Mouse (Mus musculus): ENCODE data around the gene Ky. TPM values are rescaled to one million over a fixed set of nuclear protein-coding genes. Genes with fewer than 3 reads are reported as not detected.
A peak's percentile ranks its signal among the peaks of the same experiment; 100 is the strongest.

The Ky gene
- 0.05 and 0.20 TPM in 2 replicates for polyA plus RNA-seq (2015; fragmentation: Nextera tagmentation; extraction: Ambion mirVana)

DNA sequence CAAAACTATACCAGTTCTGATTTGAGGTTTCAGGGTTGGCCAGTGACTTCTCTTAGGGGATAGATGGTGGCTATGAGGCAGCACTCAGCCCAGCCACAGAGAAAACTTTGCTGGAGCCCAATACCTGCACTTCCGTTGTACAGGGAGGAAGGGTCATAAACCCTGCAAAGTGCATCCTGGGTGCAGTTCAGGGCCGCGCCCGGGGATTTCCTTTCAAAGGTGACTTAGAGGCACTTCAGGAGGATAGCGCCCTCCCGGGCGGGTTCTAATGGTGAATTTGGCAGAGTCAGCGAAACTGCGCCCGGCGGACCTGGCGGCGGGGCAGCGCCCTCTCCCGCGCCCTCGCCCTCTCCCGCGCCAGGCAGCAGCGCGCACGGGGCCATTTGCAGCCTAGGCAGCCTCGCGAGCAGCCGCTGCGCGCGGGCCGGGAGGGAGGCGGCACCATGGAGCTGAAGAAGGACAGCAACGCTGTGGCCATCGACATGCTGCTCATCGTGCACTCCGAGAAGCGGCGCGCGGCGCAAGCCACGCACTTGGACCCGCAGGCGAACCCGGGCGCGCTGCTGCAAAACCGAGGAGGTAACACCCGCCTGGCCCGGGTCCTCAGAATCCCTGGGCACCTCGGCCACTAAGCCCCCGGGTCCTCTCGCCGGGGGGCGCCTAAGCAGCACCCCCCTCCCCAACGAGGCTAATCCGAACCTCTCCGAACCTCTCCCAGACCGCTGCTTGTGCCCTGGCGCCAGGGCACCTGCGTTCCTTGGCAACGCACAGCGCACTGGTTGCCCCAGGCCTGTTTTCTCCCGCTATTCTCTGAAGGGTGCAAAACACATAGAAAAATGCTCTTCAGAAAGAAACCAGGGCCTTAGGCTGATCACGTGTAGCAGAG, at the start of gene Ky:
Gene Ky (plus strand): TSS at position 51 of the 886 bp plus-strand sequence.
- WGBS (ENCODE audit: insufficient replicate concordance): 3% methylated on average over 63 of the region's 63 CpGs
- H3K4me2 ChIP-seq: peak within 1 kb of the TSS; percentile 45
- ATAC-seq (ENCODE audit: insufficient read depth): no peak
- 0 out of 2 replicates have a peak within 1 kb of the TSS, but pooled peaks have one; percentile 15 for H3K4me3 ChIP-seq (replicated peaks)
- no peaks in the 10 kb centered on the region for H3K4me1 ChIP-seq (replicated peaks)
- no peaks in the 10 kb centered on the region for H3K9me3 ChIP-seq (replicated peaks)
- no peak within 1 kb of the TSS for H3K9ac ChIP-seq
- H3K27me3 ChIP-seq: peaks cover 31% of the 10 kb centered on the region
- no peaks in the 10 kb centered on the region for H3K36me3 ChIP-seq (replicated peaks)
- H3K27ac ChIP-seq (replicated peaks): no peak within 1 kb of the TSS

- WGBS (ENCODE audit: insufficient replicate concordance): 71% methylated on average over 10 of the region's 10 CpGs
- no peak overlapping the region for H3K27ac ChIP-seq (replicated peaks)
- H3K4me1 ChIP-seq (replicated peaks): no peaks in the 10 kb centered on the region
- no peak overlapping the region for H3K9ac ChIP-seq
- H3K36me3 ChIP-seq (replicated peaks): no peaks in the 10 kb centered on the region
- no peak overlapping the region for H3K4me3 ChIP-seq (replicated peaks)
- no peaks in the 10 kb centered on the region for H3K9me3 ChIP-seq (replicated peaks)
- ATAC-seq (ENCODE audit: insufficient read depth): no peak
- H3K4me2 ChIP-seq: no peak overlapping the region
- no peaks in the 10 kb centered on the region for H3K27me3 ChIP-seq
Measured at GRCm38 (mm10) chr9:102462251-102462650, 43.3 kb upstream of the Ky start.

DNA sequence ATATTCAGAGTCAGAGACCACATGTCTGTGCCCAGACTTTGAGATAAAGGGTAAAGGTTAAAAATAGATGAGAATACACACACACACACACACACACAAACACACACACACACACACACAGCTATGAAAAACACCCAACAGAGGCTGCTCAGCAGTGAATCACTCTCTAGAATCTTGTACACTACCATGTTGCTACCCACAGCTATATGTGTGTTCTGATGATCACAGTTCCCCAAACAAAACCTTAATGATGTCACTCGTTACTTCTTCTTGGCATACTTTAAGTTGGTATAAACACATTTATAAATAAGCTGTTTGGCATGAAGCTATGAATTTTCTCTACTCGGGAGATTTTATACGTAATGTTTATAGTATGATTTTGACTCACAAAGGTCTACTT, 40.5 kb upstream of the Ky start:
- Histone ChIP-seq H3K36me3 (replicated peaks) (no peaks in the 10 kb centered on the region), H3K9ac (no peak overlapping the region), H3K4me3 (replicated peaks) (no peak overlapping the region), H3K27me3 (no peaks in the 10 kb centered on the region), H3K4me2 (no peak overlapping the region), H3K27ac (replicated peaks) (no peak overlapping the region), H3K4me1 (replicated peaks) (no peaks in the 10 kb centered on the region), H3K9me3 (replicated peaks) (no peaks in the 10 kb centered on the region)
- ATAC-seq (ENCODE audit: insufficient read depth): no peak
- 66% methylated on average over 3 of the region's 3 CpGs for WGBS (ENCODE audit: insufficient replicate concordance)

DNA sequence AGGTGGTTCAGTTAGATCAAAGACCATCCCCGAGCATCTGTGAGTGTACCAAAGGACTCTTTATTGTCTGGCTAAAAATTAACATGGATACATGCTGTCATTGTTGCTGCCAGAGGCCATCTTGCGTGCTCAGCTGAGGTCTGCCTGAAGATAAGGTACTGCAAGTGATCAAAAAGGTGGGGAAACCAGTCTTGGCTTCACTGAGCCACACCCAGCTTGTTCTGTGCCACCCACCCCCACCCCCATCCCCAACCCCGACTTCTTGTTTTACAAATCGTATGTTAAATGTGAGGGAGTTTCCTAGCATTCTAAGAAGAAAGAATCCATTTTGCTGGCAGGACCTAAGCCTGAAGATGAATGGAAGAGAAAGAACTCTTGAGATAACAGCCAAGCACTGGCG, 39.8 kb upstream of the Ky start:
- Histone ChIP-seq H3K4me1 (replicated peaks) (no peaks in the 10 kb centered on the region), H3K27ac (replicated peaks) (no peak overlapping the region), H3K4me3 (replicated peaks) (no peak overlapping the region), H3K9ac (no peak overlapping the region), H3K27me3 (no peaks in the 10 kb centered on the region), H3K9me3 (replicated peaks) (no peaks in the 10 kb centered on the region), H3K36me3 (replicated peaks) (no peaks in the 10 kb centered on the region), H3K4me2 (no peak overlapping the region)
- 43% methylated on average over 5 of the region's 5 CpGs for WGBS (ENCODE audit: insufficient replicate concordance)
- no peak for ATAC-seq (ENCODE audit: insufficient read depth)

DNA sequence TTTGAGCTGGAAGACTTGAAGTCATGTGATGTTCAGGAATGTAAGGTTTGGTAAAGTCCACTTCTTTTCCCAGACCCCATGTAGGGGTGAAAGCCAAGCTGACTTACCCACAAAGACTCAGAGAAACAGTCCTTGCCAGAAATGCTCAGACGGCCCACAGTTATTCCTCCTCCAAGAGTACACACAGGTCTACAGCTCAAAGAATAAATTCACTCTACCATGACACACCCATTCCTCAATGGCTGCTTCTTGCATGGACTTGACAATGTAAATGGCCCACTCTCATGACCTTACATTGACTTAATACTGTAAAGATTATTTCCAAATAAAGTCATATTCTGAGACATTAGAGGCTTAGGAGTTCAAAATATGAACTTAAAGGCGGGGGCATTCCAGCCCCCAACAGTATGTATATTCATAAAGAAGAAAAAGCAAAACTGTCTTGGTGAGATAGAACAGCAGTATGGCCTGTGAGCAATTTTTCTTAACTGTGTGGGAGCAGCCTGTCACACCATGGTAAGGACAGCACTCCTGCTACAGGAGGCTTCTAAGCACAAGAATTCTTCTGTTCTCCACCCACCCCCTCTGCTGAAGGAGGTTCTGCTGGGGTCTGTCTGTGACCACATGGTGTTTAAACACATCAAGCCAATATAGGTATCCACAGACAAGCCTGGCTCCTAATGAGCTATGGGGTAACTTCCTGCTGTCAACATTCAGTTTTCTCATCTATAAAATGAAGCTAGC, 35.3 kb upstream of the Ky start:
- Histone ChIP-seq H3K4me1 (replicated peaks) (no peaks in the 10 kb centered on the region), H3K27ac (replicated peaks) (no peak overlapping the region), H3K9me3 (replicated peaks) (no peaks in the 10 kb centered on the region), H3K4me3 (replicated peaks) (no peak overlapping the region), H3K36me3 (replicated peaks) (no peaks in the 10 kb centered on the region), H3K4me2 (no peak overlapping the region), H3K9ac (no peak overlapping the region), H3K27me3 (no peaks in the 10 kb centered on the region)
- 62% methylated on average over 2 of the region's 2 CpGs for WGBS (ENCODE audit: insufficient replicate concordance)
- no peak for ATAC-seq (ENCODE audit: insufficient read depth)

DNA sequence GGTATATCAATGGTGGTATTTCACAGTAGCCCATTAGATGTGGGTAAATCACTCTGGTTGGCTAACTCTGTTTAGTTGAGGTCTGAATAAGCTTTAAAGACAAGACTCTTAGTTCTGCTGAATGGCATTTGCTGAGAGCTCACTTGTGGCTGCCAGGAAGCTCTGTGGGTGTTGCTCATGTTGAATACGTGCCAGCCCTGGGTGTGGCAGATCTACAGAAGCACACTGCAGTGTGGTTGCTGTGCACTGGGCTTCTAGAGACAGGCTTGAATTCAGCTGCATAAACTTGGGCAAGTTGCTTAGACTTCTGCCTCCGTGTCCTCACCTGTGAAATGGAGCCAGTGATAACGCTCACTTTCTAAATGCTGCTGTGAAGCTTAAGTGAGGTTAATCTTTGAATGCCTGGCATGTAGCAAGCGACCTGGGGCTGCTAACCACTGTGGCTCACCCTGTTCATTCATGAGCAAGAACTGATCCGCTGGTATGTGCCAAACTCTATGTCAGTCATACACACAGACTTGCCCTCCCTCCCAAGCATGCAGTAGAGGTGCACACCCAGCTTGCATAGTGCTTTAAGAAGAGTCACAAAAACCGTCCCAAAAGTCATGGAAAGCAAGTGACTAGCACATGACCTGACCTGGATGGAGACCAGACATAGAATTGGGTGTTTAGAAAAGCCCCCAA, 27.6 kb upstream of the Ky start:
- Histone ChIP-seq H3K9me3 (replicated peaks) (no peaks in the 10 kb centered on the region), H3K36me3 (replicated peaks) (no peaks in the 10 kb centered on the region), H3K4me2 (no peak overlapping the region), H3K27me3 (no peaks in the 10 kb centered on the region), H3K27ac (replicated peaks) (no peak overlapping the region), H3K4me3 (replicated peaks) (no peak overlapping the region), H3K4me1 (replicated peaks) (no peaks in the 10 kb centered on the region), H3K9ac (no peak overlapping the region)
- no peak for ATAC-seq (ENCODE audit: insufficient read depth)
- 47% methylated on average over 6 of the region's 6 CpGs for WGBS (ENCODE audit: insufficient replicate concordance)

DNA sequence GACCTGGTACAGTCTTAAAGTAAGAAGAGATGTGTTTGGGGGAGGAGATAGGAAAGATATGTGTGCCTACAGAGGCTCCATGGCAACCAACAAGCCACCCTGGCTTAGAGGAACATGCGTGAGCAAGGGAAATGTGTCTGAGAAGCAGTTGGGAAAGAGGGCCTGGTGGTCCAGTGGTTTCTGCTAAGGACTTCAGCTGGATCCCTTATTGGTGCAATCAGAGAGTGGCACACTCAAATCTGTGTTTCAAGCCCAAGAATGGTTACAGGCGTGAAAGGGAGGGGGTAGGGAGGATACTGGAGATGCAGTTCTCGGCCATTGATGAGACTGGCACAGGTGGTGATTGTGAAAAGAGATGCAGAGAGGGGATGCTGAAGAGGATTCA, 27.1 kb upstream of the Ky start:
- Histone ChIP-seq H3K4me1 (replicated peaks) (no peaks in the 10 kb centered on the region), H3K9me3 (replicated peaks) (no peaks in the 10 kb centered on the region), H3K4me2 (no peak overlapping the region), H3K36me3 (replicated peaks) (no peaks in the 10 kb centered on the region), H3K4me3 (replicated peaks) (no peak overlapping the region), H3K27me3 (no peaks in the 10 kb centered on the region), H3K9ac (no peak overlapping the region), H3K27ac (replicated peaks) (no peak overlapping the region)
- ATAC-seq (ENCODE audit: insufficient read depth): no peak
- WGBS (ENCODE audit: insufficient replicate concordance): 55% methylated on average over 3 of the region's 3 CpGs

- no peak for ATAC-seq (ENCODE audit: insufficient read depth)
- 30% methylated on average over 9 of the region's 9 CpGs for WGBS (ENCODE audit: insufficient replicate concordance)
Measured at GRCm38 (mm10) chr9:102479022-102479421, 26.5 kb upstream of the Ky start.

DNA sequence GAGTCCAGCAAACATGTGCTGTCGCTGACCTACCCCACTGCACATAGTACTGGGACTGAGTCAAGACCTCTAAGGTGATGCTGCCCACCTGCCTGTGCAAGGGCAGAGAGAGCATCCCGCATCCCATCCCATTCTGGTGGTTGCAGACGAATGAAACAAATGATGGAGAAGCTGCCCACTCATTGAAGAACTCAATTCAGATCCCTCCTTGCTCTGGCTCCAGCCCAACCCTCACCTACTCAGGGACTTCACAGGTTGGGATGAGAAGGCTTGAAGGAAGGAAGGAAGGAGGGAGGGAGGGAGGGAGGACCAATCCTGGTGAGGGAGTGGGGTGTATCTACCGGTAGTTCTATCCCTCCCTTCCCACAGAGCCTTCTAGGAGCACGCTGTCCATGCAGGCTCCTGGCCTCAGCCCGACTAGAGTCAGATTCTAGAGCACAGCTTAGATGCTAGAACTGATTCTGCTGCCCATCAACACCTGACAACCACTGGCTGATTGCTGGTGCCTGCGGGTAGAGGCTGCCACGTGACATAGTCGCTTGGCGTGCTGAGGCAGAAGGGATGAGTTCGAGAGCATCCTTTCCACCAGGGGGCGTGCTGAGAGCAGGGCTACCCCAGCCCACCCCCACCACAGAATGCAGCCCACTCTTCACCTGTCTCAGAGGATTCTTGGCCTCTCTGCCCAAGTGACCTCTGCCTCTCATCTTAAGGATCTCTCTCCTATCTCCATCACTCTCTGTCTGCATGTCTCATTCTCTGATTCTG, 13.3 kb upstream of the Ky start:
- no peaks in the 10 kb centered on the region for H3K4me1 ChIP-seq (replicated peaks)

More at GRCm38 (mm10) chr9:102479022-102479421, 26.5 kb upstream of the Ky start:
- H3K27me3 ChIP-seq: no peaks in the 10 kb centered on the region
- H3K9ac ChIP-seq: no peak overlapping the region
- no peak overlapping the region for H3K4me3 ChIP-seq (replicated peaks)
- H3K27ac ChIP-seq (replicated peaks): no peak overlapping the region
- H3K4me2 ChIP-seq: no peak overlapping the region
- H3K36me3 ChIP-seq (replicated peaks): no peaks in the 10 kb centered on the region
- no peaks in the 10 kb centered on the region for H3K4me1 ChIP-seq (replicated peaks)
- no peaks in the 10 kb centered on the region for H3K9me3 ChIP-seq (replicated peaks)

DNA sequence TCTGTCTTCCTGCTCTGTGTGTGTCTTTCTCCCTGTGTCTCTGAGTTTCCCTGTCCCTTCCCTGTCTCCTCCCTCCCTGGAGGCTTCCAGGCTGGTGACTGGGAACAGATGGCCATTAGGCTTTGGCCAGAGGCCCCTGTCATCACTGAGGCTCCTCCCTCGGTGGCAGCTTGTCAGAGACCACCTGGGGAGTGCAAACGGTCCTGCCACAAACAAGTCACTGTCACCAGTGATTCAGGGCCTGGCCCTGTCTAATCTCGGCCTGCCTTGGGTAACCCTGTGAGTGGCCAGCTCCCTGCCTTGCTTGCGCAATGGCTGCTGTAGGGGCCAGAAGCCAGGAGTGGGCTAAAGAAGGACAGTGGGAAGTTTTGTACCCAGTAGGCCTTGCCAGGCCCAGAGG, 12.5 kb upstream of the Ky start:
- H3K9ac ChIP-seq: no peak overlapping the region
- H3K4me1 ChIP-seq (replicated peaks): no peaks in the 10 kb centered on the region
- 35% methylated on average over 4 of the region's 4 CpGs for WGBS (ENCODE audit: insufficient replicate concordance)
- no peaks in the 10 kb centered on the region for H3K36me3 ChIP-seq (replicated peaks)
- H3K27me3 ChIP-seq: no peaks in the 10 kb centered on the region
- H3K4me3 ChIP-seq (replicated peaks): no peak overlapping the region
- no peak overlapping the region for H3K27ac ChIP-seq (replicated peaks)
- ATAC-seq (ENCODE audit: insufficient read depth): no peak
- H3K4me2 ChIP-seq: no peak overlapping the region
- H3K9me3 ChIP-seq (replicated peaks): no peaks in the 10 kb centered on the region

More for the DNA sequence above, 13.3 kb upstream of the Ky start:
- no peak overlapping the region for H3K27ac ChIP-seq (replicated peaks)
- no peak for ATAC-seq (ENCODE audit: insufficient read depth)
- H3K9ac ChIP-seq: no peak overlapping the region
- H3K9me3 ChIP-seq (replicated peaks): no peaks in the 10 kb centered on the region
- no peak overlapping the region for H3K4me3 ChIP-seq (replicated peaks)
- 32% methylated on average over 12 of the region's 12 CpGs for WGBS (ENCODE audit: insufficient replicate concordance)
- H3K4me2 ChIP-seq: no peak overlapping the region
- no peaks in the 10 kb centered on the region for H3K27me3 ChIP-seq
- no peaks in the 10 kb centered on the region for H3K36me3 ChIP-seq (replicated peaks)
